Mouse (Mus musculus) erythroblast, embryonic 14.5 days (primary cell): ENCODE measurements around the gene Hist2h3c1. TPM values are rescaled to one million over a fixed set of nuclear protein-coding genes. Genes with fewer than 3 reads are reported as not detected.

Experiments
- H3K27me3 ChIP-seq: 2 replicates; pipeline ENCODE4 v1.6.1; 2012; ENCODE audit warnings: inconsistent platforms; ENCODE audit not compliant: control insufficient read depth
- H3K36me3 ChIP-seq: 2 replicates; pipeline ENCODE4 v1.6.1; 2012; ENCODE audit warnings: mild to moderate bottlenecking, inconsistent platforms; ENCODE audit not compliant: control insufficient read depth
- H3K4me1 ChIP-seq: 2 replicates; pipeline ENCODE4 v1.6.1; 2012; ENCODE audit warnings: inconsistent platforms; ENCODE audit not compliant: control insufficient read depth
- H3K4me3 ChIP-seq: replicated peaks from 2 replicates; pipeline ENCODE3; 2012; ENCODE audit warnings: moderate library complexity, mild to moderate bottlenecking, inconsistent platforms
- H3K9me3 ChIP-seq: 2 replicates; pipeline ENCODE4 v1.6.1; 2012; ENCODE audit warnings: low read length, inconsistent platforms, mixed read lengths; ENCODE audit not compliant: control insufficient read depth
- GATA1 ChIP-seq: IDR thresholded peaks from 2 replicates; pipeline ENCODE4 v1.6.1; 2012; ENCODE audit warnings: low read length, inconsistent platforms, mixed read lengths
- TAL1 ChIP-seq: IDR thresholded peaks from 3 replicates; pipeline ENCODE4 v1.6.1; 2012; ENCODE audit warnings: low read length, inconsistent platforms, mixed read lengths
- polyA plus RNA-seq: library from polyadenylated mRNA; stranded (reverse); fragments of >175 nt; gene quantifications from 2 replicates; pipeline ENCODE4 v1.2.3, GENCODE M21; 2012

The Hist2h3c1 gene
- polyA plus RNA-seq, 1 experiment = not detected

- no peaks in the 10 kb centered on the region; the same call in 1 of the 2 replicates for H3K36me3 ChIP-seq
- no peaks in the 10 kb centered on the region for H3K27me3 ChIP-seq
- no peaks in the 10 kb centered on the region for H3K9me3 ChIP-seq
- peaks cover 58% of the 10 kb centered on the region for H3K4me1 ChIP-seq
- H3K4me3 ChIP-seq = peak overlapping the region; percentile 37
- peak; percentile 44; the same call in 2 of the 3 replicates for TF ChIP-seq TAL1
- peak; percentile 38; the same call in 1 of the 2 replicates for TF ChIP-seq GATA1
Observed at GRCm38 (mm10) chr3:96254683-96255355, 8.3 kb downstream of the Hist2h3c1 start.

GRCm38 (mm10) chr3:96255926-96256593 lies 9.6 kb downstream of the Hist2h3c1 start:
- H3K27me3 ChIP-seq = no peaks in the 10 kb centered on the region
- H3K4me3 ChIP-seq = no peak overlapping the region
- H3K4me1 ChIP-seq = peaks cover 53% of the 10 kb centered on the region
- no peak for TF ChIP-seq GATA1
- TF ChIP-seq TAL1 = no peak
- H3K36me3 ChIP-seq = no peaks in the 10 kb centered on the region; the same call in 1 of the 2 replicates
- H3K9me3 ChIP-seq = no peaks in the 10 kb centered on the region

GRCm38 (mm10) chr3:96257190-96257589 lies 10.7 kb downstream of the Hist2h3c1 start:
- H3K36me3 ChIP-seq = no peaks in the 10 kb centered on the region; the same call in 1 of the 2 replicates
- TF ChIP-seq TAL1 = no peak
- no peak for TF ChIP-seq GATA1
- H3K27me3 ChIP-seq = no peaks in the 10 kb centered on the region
- H3K4me1 ChIP-seq = peaks cover 60% of the 10 kb centered on the region
- H3K4me3 ChIP-seq = no peak overlapping the region
- no peaks in the 10 kb centered on the region for H3K9me3 ChIP-seq

- no peak for TF ChIP-seq TAL1
- no peak for TF ChIP-seq GATA1
- H3K4me3 ChIP-seq = no peak overlapping the region
- peaks cover 61% of the 10 kb centered on the region for H3K4me1 ChIP-seq
- H3K36me3 ChIP-seq = peaks cover 7% of the 10 kb centered on the region
- H3K9me3 ChIP-seq = no peaks in the 10 kb centered on the region
- H3K27me3 ChIP-seq = no peaks in the 10 kb centered on the region
Observed at GRCm38 (mm10) chr3:96260220-96260619, 13.7 kb downstream of the Hist2h3c1 start.

- peak overlapping the region; percentile 76 for H3K4me3 ChIP-seq
- H3K4me1 ChIP-seq = peaks cover 62% of the 10 kb centered on the region
- no peak for TF ChIP-seq GATA1
- TF ChIP-seq TAL1 = no peak
- H3K9me3 ChIP-seq = no peaks in the 10 kb centered on the region
- no peaks in the 10 kb centered on the region for H3K27me3 ChIP-seq
- peaks cover 10% of the 10 kb centered on the region for H3K36me3 ChIP-seq
Observed at GRCm38 (mm10) chr3:96261623-96262022, 15.1 kb downstream of the Hist2h3c1 start.

GRCm38 (mm10) chr3:96262216-96262875 lies 15.9 kb downstream of the Hist2h3c1 start:
- H3K9me3 ChIP-seq = no peaks in the 10 kb centered on the region
- no peaks in the 10 kb centered on the region for H3K27me3 ChIP-seq
- TF ChIP-seq GATA1 (no peak; the same call in 1 of the 2 replicates), TAL1 (no peak)
- peaks cover 16% of the 10 kb centered on the region for H3K36me3 ChIP-seq
- H3K4me1 ChIP-seq = peaks cover 67% of the 10 kb centered on the region
- peak overlapping the region; percentile 76 for H3K4me3 ChIP-seq

GRCm38 (mm10) chr3:96262979-96263550 lies 16.6 kb downstream of the Hist2h3c1 start, which contains the start of gene Hist2h4:
Gene Hist2h4 (minus strand): TSS chr3:96263311.
- H3K27me3 ChIP-seq = no peaks in the 10 kb centered on the region
- TF ChIP-seq TAL1 = peak; percentile 66
- no peak for TF ChIP-seq GATA1
- peaks cover 18% of the 10 kb centered on the region for H3K36me3 ChIP-seq
- peak within 1 kb of the TSS; percentile 76 for H3K4me3 ChIP-seq
- peaks cover 73% of the 10 kb centered on the region for H3K4me1 ChIP-seq
- H3K9me3 ChIP-seq = no peaks in the 10 kb centered on the region

- H3K36me3 ChIP-seq = peaks cover 18% of the 10 kb centered on the region
Observed at GRCm38 (mm10) chr3:96263558-96264403, 17.3 kb downstream of the Hist2h3c1 start.

More at GRCm38 (mm10) chr3:96263558-96264403, 17.3 kb downstream of the Hist2h3c1 start:
- no peaks in the 10 kb centered on the region for H3K27me3 ChIP-seq
- no peaks in the 10 kb centered on the region for H3K9me3 ChIP-seq
- TF ChIP-seq TAL1 (no peak), GATA1 (no peak)
- H3K4me1 ChIP-seq = peaks cover 77% of the 10 kb centered on the region
- peak overlapping the region; percentile 76 for H3K4me3 ChIP-seq
